Mouse (Mus musculus) right cerebral cortex, adult 2 months (tissue): ENCODE measurements around the gene Olfr836.
"Not testable (repeated sequence)": the region's sequence is repeated elsewhere in the genome, so short reads cannot be mapped to it uniquely, and the experiment has no call there.

Experiments
- DNase-seq, 2 experiments: peaks; one replicate each; pipeline ENCODE4 v3.0.0; 2021 to 2022; ENCODE audit warnings: low spot score in 2 of 2

Olfr836 gene

DNA sequence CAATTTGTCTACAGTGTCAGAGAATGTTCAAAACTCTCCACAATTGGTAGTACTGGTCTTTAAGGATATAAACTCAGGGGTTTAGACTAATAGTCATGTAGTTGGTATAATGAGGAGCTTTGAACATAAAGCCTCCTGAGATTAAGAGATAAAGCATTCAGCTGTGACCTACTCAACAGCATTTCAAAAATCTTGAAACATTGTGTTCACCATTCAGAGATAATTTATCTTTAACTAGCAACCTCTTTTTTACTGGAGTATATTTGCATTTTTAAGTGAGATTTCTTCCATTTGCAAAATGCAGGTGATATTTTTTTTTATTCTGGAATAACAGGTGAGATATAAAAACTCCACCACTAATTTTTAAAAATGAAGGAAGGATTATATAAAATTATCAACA lies at the start of gene Olfr836:
Gene Olfr836 (plus strand): TSS at position 301 of the 400 bp plus-strand sequence.
- no peak for DNase-seq

DNA sequence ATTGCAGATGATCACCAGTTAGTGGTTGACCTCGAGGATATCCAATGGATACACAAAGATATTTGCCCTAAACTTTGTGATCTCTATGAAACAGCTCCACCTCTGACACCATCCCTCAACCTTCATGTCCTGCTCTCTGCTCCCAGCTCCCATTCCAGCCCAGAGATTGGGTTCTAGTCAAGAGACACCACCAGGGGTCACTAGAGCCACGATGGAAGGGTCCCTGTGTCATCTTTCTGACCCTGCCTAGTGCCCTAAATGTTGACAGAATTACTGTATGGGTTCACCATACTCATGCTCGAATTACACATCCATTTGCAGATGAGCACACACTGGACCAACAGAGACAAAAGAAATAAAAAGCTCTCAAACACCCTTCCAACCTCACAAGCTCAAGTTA lies 35.2 kb upstream of the Olfr836 start:
- DNase-seq = no peak

DNA sequence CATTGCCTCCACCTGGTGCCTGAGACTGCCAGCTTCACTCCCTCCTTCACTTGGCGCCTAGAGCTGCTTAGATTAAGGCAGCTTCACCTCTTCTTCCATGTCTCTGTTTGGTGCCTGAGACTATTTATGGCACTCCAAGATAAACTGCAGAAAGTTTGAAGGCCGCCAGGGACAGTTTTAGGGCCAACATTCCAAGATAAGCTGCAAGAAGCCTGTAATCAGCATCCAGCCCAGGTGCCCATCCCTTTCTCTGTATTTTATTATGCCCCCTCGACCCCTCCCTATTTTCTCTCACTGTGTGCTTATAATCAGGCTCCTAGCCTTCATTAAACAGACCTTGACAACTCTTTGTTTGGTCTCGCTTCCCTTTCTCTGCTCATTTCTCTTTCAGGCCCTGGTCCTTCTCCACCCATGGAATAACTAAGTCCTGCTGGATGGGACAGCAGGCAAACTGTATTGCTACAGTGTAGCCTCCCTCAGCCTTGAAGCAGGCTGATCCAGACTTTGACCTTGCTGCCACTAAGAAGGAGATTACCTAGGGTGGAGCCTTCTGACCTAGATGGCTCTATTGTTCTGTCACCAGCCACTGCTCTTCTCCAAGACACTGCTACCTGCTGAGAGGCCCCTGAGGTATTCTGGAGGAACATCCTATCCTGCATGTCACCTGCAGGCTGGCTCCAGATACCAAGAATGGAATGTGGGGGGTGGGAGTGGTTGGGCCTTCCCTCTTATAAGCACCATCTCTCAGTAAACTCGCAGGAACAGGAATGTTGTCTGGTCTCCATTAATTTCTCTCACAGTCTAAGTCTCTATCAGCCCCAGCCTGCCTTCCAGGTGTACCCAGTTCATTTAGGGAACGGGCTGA lies 27.1 kb upstream of the Olfr836 start:
- DNase-seq = not testable (repeated sequence)

DNA sequence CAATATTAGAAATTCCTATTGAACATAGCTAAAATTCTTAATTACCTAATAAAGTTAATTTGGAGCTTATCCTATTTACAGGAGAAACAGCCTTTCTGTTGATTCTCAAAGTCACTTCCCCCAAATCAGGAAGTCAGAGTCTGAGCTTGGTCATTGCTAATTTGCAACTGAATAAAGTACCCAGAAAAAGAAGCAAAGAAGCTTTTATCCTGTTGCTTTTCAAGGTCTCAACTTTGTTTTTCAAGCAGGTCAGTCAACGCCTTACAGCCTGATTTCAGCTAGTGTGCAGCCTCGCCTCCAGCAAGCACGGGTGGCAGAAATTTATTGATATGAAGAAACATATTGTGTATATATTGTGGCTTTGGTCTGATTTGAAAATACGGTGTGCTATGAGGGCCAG lies 22.9 kb upstream of the Olfr836 start:
- no peak for DNase-seq

DNA sequence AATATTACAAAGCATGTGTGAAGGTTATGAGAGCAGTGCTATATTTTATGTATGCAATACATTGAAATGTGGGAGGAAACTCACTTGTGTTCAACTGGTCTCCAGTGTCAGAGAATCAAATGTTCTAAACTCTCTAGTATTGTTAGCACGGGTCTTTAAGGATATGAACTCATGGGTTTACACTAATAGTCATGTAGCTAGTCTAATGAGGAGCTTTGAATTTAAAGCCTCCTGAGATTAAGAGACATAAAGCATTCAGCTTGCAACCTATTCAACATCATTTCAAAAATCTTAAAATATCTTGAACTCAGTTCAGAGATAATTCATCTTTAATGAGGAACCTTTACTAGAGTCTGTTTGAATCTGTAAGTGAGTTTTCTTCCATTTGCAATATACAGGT lies 15.8 kb downstream of the Olfr836 start, which contains the start of gene Olfr837:
Gene Olfr837 (plus strand): TSS at position 301 of the 400 bp plus-strand sequence.
- DNase-seq = no peak
